Mouse (Mus musculus) liver, adult 2 months (tissue): ENCODE results near the gene Drc3. TPM values are rescaled to one million over a fixed set of nuclear protein-coding genes. Genes with fewer than 3 reads are reported as not detected.

ENCODE experiments used
- DNase-seq: peaks from one replicate; pipeline ENCODE4 v3.0.0-alpha.2; 2011; ENCODE audit warnings: low read depth, low spot score; ENCODE audit errors: extremely low read depth
- H3K27ac ChIP-seq: fragments of 200-500 bp; replicated peaks from 2 replicates; pipeline ENCODE4 v1.5.1; 2012; ENCODE audit warnings: low read depth, mild to moderate bottlenecking, control low read depth, inconsistent platforms, low read length; ENCODE audit not compliant: insufficient read depth
- H3K27me3 ChIP-seq: fragments of 200-500 bp; 2 replicates; pipeline ENCODE4 v1.6.1; 2012; ENCODE audit warnings: mild to moderate bottlenecking, moderate library complexity, low read length, inconsistent platforms; ENCODE audit not compliant: control insufficient read depth, insufficient read depth
- H3K36me3 ChIP-seq: fragments of 200-500 bp; 2 replicates; pipeline ENCODE4 v1.6.1; 2012; ENCODE audit warnings: low read length, inconsistent platforms; ENCODE audit not compliant: control insufficient read depth, insufficient read depth
- H3K4me1 ChIP-seq: fragments of 200-500 bp; 2 replicates; pipeline ENCODE4 v1.6.1; 2011; ENCODE audit warnings: low read length; ENCODE audit not compliant: control insufficient read depth, insufficient read depth
- H3K4me3 ChIP-seq: fragments of 200-500 bp; 2 replicates; pipeline ENCODE4 v1.5.1; 2011; ENCODE audit warnings: low read depth, mild to moderate bottlenecking, control low read depth, low read length, moderate library complexity; ENCODE audit not compliant: insufficient read depth
- H3K79me2 ChIP-seq: fragments of 200-500 bp; 2 replicates; pipeline ENCODE4 v1.6.1; 2012; ENCODE audit warnings: inconsistent platforms, mild to moderate bottlenecking, low read length, moderate library complexity; ENCODE audit not compliant: control insufficient read depth, insufficient read depth
- H3K9ac ChIP-seq: fragments of 200-500 bp; 2 replicates; pipeline ENCODE4 v1.6.1; 2012; ENCODE audit warnings: low read depth, mild to moderate bottlenecking, control low read depth, inconsistent platforms, low read length
- CTCF ChIP-seq: fragments of 200-500 bp; IDR thresholded peaks from 2 replicates; pipeline ENCODE4 v1.5.1; 2011; ENCODE audit warnings: low read depth, low read length, control low read depth
- POLR2A ChIP-seq: fragments of 200-500 bp; IDR thresholded peaks from 2 replicates; pipeline ENCODE4 v1.6.1; 2011; ENCODE audit warnings: low read length, control low read depth; ENCODE audit not compliant: insufficient read depth; ENCODE audit errors: extremely low read depth
- WGBS: fragments of 180-500 bp; shearing (Covaris S2); methylation state at CpG from one replicate; pipeline ENCODE4 v1.1.7; 2018; 5-methylcytosine and 5-hydroxymethylcytosine counted together
- polyA plus RNA-seq: library from polyadenylated mRNA; depleted of rRNA; stranded (reverse); fragments of >200 nt; gene quantifications from 2 replicates; pipeline ENCODE4 v1.2.3, GENCODE M21; 2012
- total RNA-seq: library from RNA; depleted of rRNA; stranded (reverse); fragments of >200 nt; gene quantifications from 2 replicates; pipeline ENCODE4 v1.2.3, GENCODE M21; 2014

The Drc3 gene
- total and polyA plus RNA-seq, 2 experiments = 0.46 to 0.64 TPM

GRCm38 (mm10) chr11:60367256-60367655 lies 14.1 kb downstream of the Drc3 start:
- TF ChIP-seq CTCF (no peak; the same call in 1 of the 2 replicates), POLR2A (no peak)
- no peak overlapping the region for H3K4me3 ChIP-seq
- no peaks in the 10 kb centered on the region for H3K4me1 ChIP-seq
- 65% methylated on average over 3 of the region's 3 CpGs for WGBS
- H3K79me2 ChIP-seq = no peaks in the 10 kb centered on the region
- H3K36me3 ChIP-seq = no peaks in the 10 kb centered on the region
- H3K27ac ChIP-seq = no peak overlapping the region
- no peak overlapping the region for H3K9ac ChIP-seq
- H3K27me3 ChIP-seq = no peaks in the 10 kb centered on the region
- DNase-seq = no peak

- Histone ChIP-seq H3K4me1 (no peaks in the 10 kb centered on the region), H3K27ac (no peak overlapping the region), H3K9ac (no peak overlapping the region), H3K4me3 (no peak overlapping the region), H3K36me3 (no peaks in the 10 kb centered on the region), H3K79me2 (no peaks in the 10 kb centered on the region), H3K27me3 (no peaks in the 10 kb centered on the region)
- no peak for DNase-seq
- TF ChIP-seq CTCF = no peak
- no peak for TF ChIP-seq POLR2A
- WGBS = 75% methylated on average over 4 of the region's 4 CpGs
These were observed 15.8 kb downstream of the Drc3 start for GRCm38 (mm10) chr11:60368909-60369308.

DNA sequence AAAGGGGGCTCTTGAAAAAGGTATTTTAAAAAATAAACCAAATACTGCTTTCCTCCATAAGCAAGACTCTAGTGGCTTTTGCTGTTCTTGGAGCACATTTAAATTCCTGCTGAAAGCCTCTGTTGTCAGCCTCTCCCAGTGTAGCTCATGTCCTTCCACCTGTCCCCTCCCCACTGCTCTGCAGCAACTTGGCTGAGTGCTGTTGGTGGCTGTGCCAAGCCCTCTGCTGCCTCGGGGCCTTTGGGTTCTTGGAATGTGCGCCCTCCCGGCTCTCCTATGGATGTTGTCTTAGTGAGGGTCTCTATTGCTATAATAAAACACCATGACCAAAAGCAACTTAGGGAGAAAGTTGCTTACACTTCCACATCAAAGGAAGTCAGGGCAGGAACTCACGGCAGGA lies 16.3 kb downstream of the Drc3 start:
- Histone ChIP-seq H3K36me3 (no peaks in the 10 kb centered on the region), H3K79me2 (no peaks in the 10 kb centered on the region), H3K4me3 (no peak overlapping the region), H3K27me3 (no peaks in the 10 kb centered on the region), H3K27ac (no peak overlapping the region), H3K9ac (no peak overlapping the region), H3K4me1 (no peaks in the 10 kb centered on the region)
- no peak for TF ChIP-seq CTCF
- TF ChIP-seq POLR2A = no peak
- 83% methylated on average over 4 of the region's 4 CpGs for WGBS
- no peak for DNase-seq

GRCm38 (mm10) chr11:60370431-60370830 lies 17.3 kb downstream of the Drc3 start:
- Histone ChIP-seq H3K36me3 (no peaks in the 10 kb centered on the region), H3K9ac (no peak overlapping the region), H3K4me1 (no peaks in the 10 kb centered on the region), H3K4me3 (no peak overlapping the region), H3K79me2 (no peaks in the 10 kb centered on the region), H3K27me3 (no peaks in the 10 kb centered on the region), H3K27ac (no peak overlapping the region)
- DNase-seq = no peak
- WGBS = 90% methylated on average over 13 of the region's 13 CpGs
- TF ChIP-seq POLR2A = no peak
- no peak for TF ChIP-seq CTCF

- Histone ChIP-seq H3K4me3 (no peak overlapping the region), H3K27ac (no peak overlapping the region), H3K79me2 (no peaks in the 10 kb centered on the region), H3K4me1 (no peaks in the 10 kb centered on the region), H3K27me3 (no peaks in the 10 kb centered on the region), H3K36me3 (no peaks in the 10 kb centered on the region), H3K9ac (no peak overlapping the region)
- DNase-seq = no peak
- no peak for TF ChIP-seq POLR2A
- no peak for TF ChIP-seq CTCF
- 84% methylated on average over 6 of the region's 6 CpGs for WGBS
These were observed 21.4 kb downstream of the Drc3 start for GRCm38 (mm10) chr11:60374481-60374880.

GRCm38 (mm10) chr11:60383518-60383917 lies 30.4 kb downstream of the Drc3 start:
- 88% methylated on average over 6 of the region's 6 CpGs for WGBS
- TF ChIP-seq POLR2A (no peak), CTCF (peak; percentile 37)
- no peak overlapping the region for H3K27ac ChIP-seq

More at GRCm38 (mm10) chr11:60383518-60383917, 30.4 kb downstream of the Drc3 start:
- Histone ChIP-seq H3K27me3 (0 out of 2 replicates have a peak, but pooled peaks cover 3% of the 10 kb centered on the region), H3K9ac (no peak overlapping the region), H3K36me3 (no peaks in the 10 kb centered on the region), H3K4me1 (no peaks in the 10 kb centered on the region), H3K4me3 (no peak overlapping the region), H3K79me2 (no peaks in the 10 kb centered on the region)
- no peak for DNase-seq
